Mouse (Mus musculus) intestine, embryonic 14.5 days (tissue): ENCODE data around the gene Hbb-bh2. TPM values are rescaled to one million over a fixed set of nuclear protein-coding genes. Genes with fewer than 3 reads are reported as not detected.

Experiments
- ATAC-seq: fragments of 200-750 bp; cut with Nextera tagmentation; replicated peaks from 2 replicates; pipeline ENCODE4 v1.8.0; 2017; ENCODE audit warnings: low read depth, moderate number of reproducible peaks, moderate TSS enrichment, moderate library complexity; ENCODE audit not compliant: low FRiP score, low TSS enrichment
- DNase-seq: peaks from one replicate; pipeline ENCODE4 v3.0.0-alpha.2; 2018; ENCODE audit warnings: low spot score
- H3K27ac ChIP-seq: fragments of 300-500 bp; sonication (generic); 2 replicates; pipeline ENCODE4 v1.5.1; 2014; ENCODE audit warnings: low read depth, mild to moderate bottlenecking, control low read depth
- H3K27me3 ChIP-seq: fragments of 300-500 bp; sonication (generic); replicated peaks from 2 replicates; pipeline ENCODE4 v1.6.1; 2014; ENCODE audit warnings: low read length, control low read depth; ENCODE audit not compliant: control insufficient read depth, insufficient read depth
- H3K36me3 ChIP-seq: fragments of 300-500 bp; sonication (generic); 2 replicates; pipeline ENCODE4 v1.6.1; 2014; ENCODE audit warnings: low read length, control low read depth; ENCODE audit not compliant: control insufficient read depth, insufficient read depth
- H3K4me1 ChIP-seq: fragments of 300-500 bp; sonication (generic); replicated peaks from 2 replicates; pipeline ENCODE4 v1.6.1; 2014; ENCODE audit warnings: low read length, control low read depth, mixed read lengths; ENCODE audit not compliant: control insufficient read depth, insufficient read depth
- H3K4me2 ChIP-seq: fragments of 300-500 bp; sonication (generic); 2 replicates; pipeline ENCODE4 v1.6.1; 2014; ENCODE audit warnings: low read length
- H3K4me3 ChIP-seq: fragments of 300-500 bp; sonication (generic); 2 replicates; pipeline ENCODE4 v1.5.1; 2014; ENCODE audit warnings: low read depth, low read length, control low read depth, mixed read lengths
- H3K9ac ChIP-seq: fragments of 300-500 bp; sonication (generic); 2 replicates; pipeline ENCODE4 v1.6.1; 2014; ENCODE audit warnings: mild to moderate bottlenecking, low read length
- H3K9me3 ChIP-seq: fragments of 300-500 bp; sonication (generic); 2 replicates; pipeline ENCODE4 v1.6.1; 2016; ENCODE audit warnings: low read length, control low read depth; ENCODE audit not compliant: control insufficient read depth
- WGBS: fragments of 180-500 bp; shearing (Covaris S2); extraction: QIAGEN DNeasy Blood & Tissue Kit; methylation state at CpG from one replicate; pipeline ENCODE4 v1.1.7; 2014; 5-methylcytosine and 5-hydroxymethylcytosine counted together
- polyA plus RNA-seq: library from polyadenylated mRNA; unstranded; fragments of >200 nt; fragmentation: Nextera tagmentation; extraction: Ambion mirVana; gene quantifications from 2 replicates; pipeline ENCODE4 v1.2.1, GENCODE M21; 2014

The Hbb-bh2 gene
- polyA plus RNA-seq: not detected in 2 replicates

DNA sequence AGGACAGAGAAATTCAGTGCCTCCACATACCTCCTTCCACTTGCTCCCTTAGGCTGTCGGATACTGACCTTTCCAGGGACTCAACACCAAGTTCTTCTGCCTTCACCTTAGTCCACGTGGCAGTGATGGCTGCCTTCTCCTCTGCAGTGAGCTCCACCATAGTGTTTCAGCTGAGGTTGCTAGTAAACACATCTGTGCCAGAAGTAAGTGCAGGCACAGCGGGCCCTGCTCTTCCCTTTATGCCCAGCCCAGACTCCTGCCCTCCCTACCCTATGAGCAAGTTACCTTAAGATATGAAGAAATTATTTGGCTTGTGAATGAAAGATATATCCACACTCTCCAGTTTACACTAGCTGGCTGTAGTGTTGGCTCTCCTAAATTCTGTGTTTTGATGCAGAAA, at the start of gene Hbb-bh2:
Gene Hbb-bh2 (minus strand): TSS at position 253 of the 400 bp plus-strand sequence.
- no peak for DNase-seq
- no peaks in the 10 kb centered on the region for H3K9me3 ChIP-seq
- 70% methylated on average over 3 of the region's 3 CpGs for WGBS

GRCm38 (mm10) chr7:103886152-103886551, 45.8 kb upstream of the Hbb-bh2 start, which contains the start of gene Olfr66:
Olfr66 (minus strand) TSS chr7:103886252.
- H3K36me3 ChIP-seq: no peaks in the 10 kb centered on the region
- H3K27me3 ChIP-seq: no peaks in the 10 kb centered on the region
- no peak within 1 kb of the TSS for H3K4me3 ChIP-seq
- no peak within 1 kb of the TSS for H3K9ac ChIP-seq
- H3K9me3 ChIP-seq: no peaks in the 10 kb centered on the region
- DNase-seq (no peak), ATAC-seq (no peak)
- no peak within 1 kb of the TSS for H3K27ac ChIP-seq
- H3K4me1 ChIP-seq: no peaks in the 10 kb centered on the region
- no peak within 1 kb of the TSS for H3K4me2 ChIP-seq

More for the DNA sequence above, at the start of gene Hbb-bh2:
- Histone ChIP-seq H3K27me3 (no peaks in the 10 kb centered on the region), H3K4me3 (no peak within 1 kb of the TSS), H3K4me2 (no peak within 1 kb of the TSS), H3K9ac (no peak within 1 kb of the TSS), H3K4me1 (no peaks in the 10 kb centered on the region), H3K36me3 (no peaks in the 10 kb centered on the region), H3K27ac (no peak within 1 kb of the TSS)
- ATAC-seq: no peak

DNA sequence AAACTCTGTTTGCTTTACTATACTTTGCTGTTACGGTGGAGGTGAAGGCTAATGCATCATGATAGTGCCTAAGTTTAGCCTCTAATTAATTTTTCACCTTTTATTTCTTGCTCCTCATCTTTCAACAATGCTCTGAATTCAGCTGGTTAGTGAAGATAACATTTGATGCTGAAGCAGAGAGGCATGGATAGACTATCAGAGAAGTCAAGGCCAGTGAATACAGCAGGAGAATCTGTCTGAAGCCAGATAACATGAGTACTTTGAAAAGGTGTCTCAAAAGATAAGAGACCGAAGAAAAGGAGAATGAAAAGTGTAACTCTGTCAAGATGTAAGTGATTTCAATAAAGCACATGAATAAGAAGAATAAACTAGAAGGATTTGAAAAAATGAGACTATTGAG, 36.8 kb upstream of the Hbb-bh2 start:
- 87% methylated on average over 2 of the region's 2 CpGs for WGBS
- H3K4me2 ChIP-seq: no peak overlapping the region
- H3K9ac ChIP-seq: no peak overlapping the region
- ATAC-seq (no peak), DNase-seq (no peak)
- H3K4me3 ChIP-seq: no peak overlapping the region
- H3K9me3 ChIP-seq: no peaks in the 10 kb centered on the region
- H3K27me3 ChIP-seq: no peaks in the 10 kb centered on the region
- no peaks in the 10 kb centered on the region for H3K4me1 ChIP-seq
- H3K36me3 ChIP-seq: no peaks in the 10 kb centered on the region
- no peak overlapping the region for H3K27ac ChIP-seq

DNA sequence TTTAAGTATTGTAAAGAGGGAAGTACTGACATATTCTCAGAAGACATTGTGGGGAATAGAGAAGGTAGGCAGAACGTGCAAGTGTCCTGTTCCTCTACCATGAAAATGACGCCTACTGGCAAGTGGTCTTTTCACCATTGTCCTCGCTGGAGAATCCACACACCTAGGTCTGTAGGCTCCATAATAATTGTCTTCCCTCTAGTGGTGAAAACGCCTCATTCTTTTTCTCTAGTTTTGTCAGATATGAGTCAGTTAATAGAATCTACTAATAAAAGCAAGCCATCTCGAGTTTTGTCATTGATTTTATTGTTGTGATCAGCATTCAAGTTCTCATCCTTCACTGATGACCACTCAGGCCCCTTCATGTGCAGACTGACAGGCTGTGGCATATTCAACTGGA, 34.1 kb upstream of the Hbb-bh2 start:
- no peaks in the 10 kb centered on the region for H3K4me1 ChIP-seq
- 38% methylated on average over 5 of the region's 5 CpGs for WGBS
- no peak overlapping the region for H3K9ac ChIP-seq
- no peak overlapping the region for H3K27ac ChIP-seq
- no peaks in the 10 kb centered on the region for H3K27me3 ChIP-seq
- DNase-seq (no peak), ATAC-seq (no peak)
- H3K36me3 ChIP-seq: no peaks in the 10 kb centered on the region
- no peak overlapping the region for H3K4me2 ChIP-seq
- H3K4me3 ChIP-seq: no peak overlapping the region
- H3K9me3 ChIP-seq: no peaks in the 10 kb centered on the region

DNA sequence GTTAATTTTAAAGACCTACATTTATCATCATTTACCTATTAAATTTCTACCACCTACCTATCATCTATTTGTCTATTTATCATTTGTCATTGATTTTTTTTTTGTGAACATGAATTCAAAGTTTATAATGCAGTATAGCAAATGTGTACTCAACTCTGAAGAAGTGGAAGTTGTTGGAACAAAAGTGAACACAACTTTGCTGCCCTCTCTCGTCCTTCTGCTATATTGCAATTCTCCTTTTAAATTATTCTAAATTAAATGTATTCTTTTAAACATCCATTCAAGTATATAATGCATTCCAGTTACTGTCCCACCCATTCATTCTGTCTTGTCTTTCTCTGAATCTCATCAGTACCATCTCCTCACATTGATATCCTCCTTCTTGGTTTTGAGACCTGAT, 32.7 kb upstream of the Hbb-bh2 start:
- WGBS: 3% methylated on average over 1 of the region's 1 CpGs

GRCm38 (mm10) chr7:103870667-103871066, 30.3 kb upstream of the Hbb-bh2 start:
- Histone ChIP-seq H3K4me2 (no peak overlapping the region), H3K36me3 (no peaks in the 10 kb centered on the region), H3K4me3 (no peak overlapping the region), H3K9ac (no peak overlapping the region), H3K27ac (no peak overlapping the region), H3K9me3 (no peaks in the 10 kb centered on the region), H3K27me3 (no peaks in the 10 kb centered on the region), H3K4me1 (no peaks in the 10 kb centered on the region)
- ATAC-seq (no peak), DNase-seq (no peak)

More for the DNA sequence above, 32.7 kb upstream of the Hbb-bh2 start:
- H3K27ac ChIP-seq: no peak overlapping the region
- no peak overlapping the region for H3K4me2 ChIP-seq
- no peak for DNase-seq
- no peak overlapping the region for H3K4me3 ChIP-seq
- no peak for ATAC-seq
- no peaks in the 10 kb centered on the region for H3K9me3 ChIP-seq
- H3K36me3 ChIP-seq: no peaks in the 10 kb centered on the region
- no peaks in the 10 kb centered on the region for H3K4me1 ChIP-seq
- no peaks in the 10 kb centered on the region for H3K27me3 ChIP-seq
- no peak overlapping the region for H3K9ac ChIP-seq

DNA sequence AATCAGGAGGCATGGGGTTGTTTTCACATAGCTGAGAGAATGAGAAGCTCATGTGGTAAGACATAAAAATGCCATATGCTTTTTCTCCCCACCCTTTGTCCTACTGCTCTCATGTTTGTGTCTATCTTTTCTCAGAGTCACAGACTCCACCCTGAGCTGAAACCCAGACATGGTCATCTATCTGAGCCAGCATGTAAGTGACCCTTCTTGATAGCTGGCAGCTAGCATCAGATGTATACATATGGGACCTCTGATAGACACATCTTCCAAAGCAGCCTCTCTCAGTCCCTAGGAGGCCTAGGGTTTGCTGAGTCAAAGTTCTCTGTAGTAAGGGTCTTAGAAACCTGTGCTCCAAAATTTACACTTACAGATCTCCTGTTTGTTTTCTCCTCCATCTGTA, 25.4 kb upstream of the Hbb-bh2 start:
- Histone ChIP-seq H3K9ac (no peak overlapping the region), H3K36me3 (no peaks in the 10 kb centered on the region), H3K4me3 (no peak overlapping the region), H3K27me3 (no peaks in the 10 kb centered on the region), H3K27ac (no peak overlapping the region), H3K4me1 (no peaks in the 10 kb centered on the region), H3K4me2 (no peak overlapping the region), H3K9me3 (no peaks in the 10 kb centered on the region)
- DNase-seq (no peak), ATAC-seq (no peak)

DNA sequence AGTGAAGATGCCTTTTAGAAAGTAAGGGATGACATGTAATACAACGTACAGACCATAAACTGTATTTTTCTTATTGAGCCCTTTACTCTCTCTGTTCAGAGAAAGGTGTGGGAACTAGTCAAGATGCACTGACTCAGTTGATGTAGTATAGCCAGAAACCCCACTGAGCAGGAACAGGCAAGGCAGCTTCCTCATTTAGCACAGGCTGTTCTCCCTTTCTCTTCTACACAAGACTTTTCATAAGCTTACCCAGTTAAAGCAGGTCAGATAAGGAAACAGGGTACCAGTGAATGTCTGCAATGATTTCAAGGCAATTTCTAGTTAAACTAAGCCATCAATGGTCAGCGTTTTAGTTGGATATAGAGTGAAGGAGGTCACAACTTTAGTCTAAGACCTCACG, 21.2 kb upstream of the Hbb-bh2 start:
- Histone ChIP-seq H3K27ac (no peak overlapping the region), H3K27me3 (no peaks in the 10 kb centered on the region), H3K9me3 (no peaks in the 10 kb centered on the region), H3K36me3 (no peaks in the 10 kb centered on the region), H3K4me3 (no peak overlapping the region), H3K9ac (no peak overlapping the region), H3K4me2 (no peak overlapping the region), H3K4me1 (no peaks in the 10 kb centered on the region)
- 81% methylated on average over 3 of the region's 3 CpGs for WGBS
- ATAC-seq: no peak
- no peak for DNase-seq

- Histone ChIP-seq H3K4me1 (no peaks in the 10 kb centered on the region), H3K9me3 (no peaks in the 10 kb centered on the region), H3K27ac (no peak overlapping the region), H3K9ac (no peak overlapping the region), H3K4me3 (no peak overlapping the region), H3K4me2 (no peak overlapping the region), H3K36me3 (no peaks in the 10 kb centered on the region), H3K27me3 (no peaks in the 10 kb centered on the region)
- peak; percentile 68; the same call in 1 of the 2 replicates for ATAC-seq
- WGBS: 50% methylated on average over 1 of the region's 1 CpGs
- no peak for DNase-seq
Measured at GRCm38 (mm10) chr7:103860855-103861254, 20.5 kb upstream of the Hbb-bh2 start.
